Mouse (Mus musculus): ENCODE measurements around the gene Tmem63a. TPM values are rescaled to one million over a fixed set of nuclear protein-coding genes. Genes with fewer than 3 reads are reported as not detected.
"Not testable (repeated sequence)": the region's sequence is repeated elsewhere in the genome, so short reads cannot be mapped to it uniquely, and the experiment has no call there.

The Tmem63a gene
- polyA plus RNA-seq, 1 experiment from 2014 or later, result 5.2 TPM

- H3K9ac ChIP-seq, result no peak overlapping the region
- no peak overlapping the region for H3K4me3 ChIP-seq (replicated peaks)
- no peaks in the 10 kb centered on the region for H3K27me3 ChIP-seq
- H3K9me3 ChIP-seq (replicated peaks), result no peaks in the 10 kb centered on the region
- no peaks in the 10 kb centered on the region for H3K4me1 ChIP-seq (replicated peaks)
- no peak overlapping the region for H3K4me2 ChIP-seq
- 66% methylated on average over 3 of the region's 3 CpGs for WGBS (ENCODE audit: insufficient replicate concordance)
- H3K36me3 ChIP-seq, result peaks cover 55% of the 10 kb centered on the region
- DNase-seq (no peak), ATAC-seq (ENCODE audit: low read depth) (no peak)
- no peak overlapping the region for H3K27ac ChIP-seq
These were observed 24.4 kb downstream of the Tmem63a start for GRCm38 (mm10) chr1:180966542-180966941.

- Histone ChIP-seq H3K9me3 (replicated peaks) (no peaks in the 10 kb centered on the region), H3K9ac (no peak overlapping the region), H3K36me3 (peaks cover 47% of the 10 kb centered on the region), H3K27ac (no peak overlapping the region), H3K4me2 (no peak overlapping the region), H3K4me3 (replicated peaks) (no peak overlapping the region), H3K27me3 (no peaks in the 10 kb centered on the region), H3K4me1 (replicated peaks) (no peaks in the 10 kb centered on the region)
- no peak for DNase-seq
- 82% methylated on average over 7 of the region's 7 CpGs for WGBS (ENCODE audit: insufficient replicate concordance)
- ATAC-seq (ENCODE audit: low read depth), result no peak
These were observed 25.1 kb downstream of the Tmem63a start for GRCm38 (mm10) chr1:180967261-180967660.

GRCm38 (mm10) chr1:180972941-180973340 lies 30.8 kb downstream of the Tmem63a start:
- H3K9me3 ChIP-seq (replicated peaks), result no peaks in the 10 kb centered on the region
- H3K4me1 ChIP-seq (replicated peaks), result 0 out of 2 replicates have a peak, but pooled peaks cover 5% of the 10 kb centered on the region
- H3K4me2 ChIP-seq, result no peak overlapping the region
- DNase-seq (no peak), ATAC-seq (ENCODE audit: low read depth) (no peak)
- no peak overlapping the region for H3K4me3 ChIP-seq (replicated peaks)
- no peaks in the 10 kb centered on the region for H3K27me3 ChIP-seq
- 64% methylated on average over 10 of the region's 11 CpGs for WGBS (ENCODE audit: insufficient replicate concordance)
- no peak overlapping the region for H3K9ac ChIP-seq
- peaks cover 22% of the 10 kb centered on the region for H3K36me3 ChIP-seq
- H3K27ac ChIP-seq, result no peak overlapping the region

GRCm38 (mm10) chr1:180974126-180974746 lies 32.1 kb downstream of the Tmem63a start:
- no peak overlapping the region for H3K4me3 ChIP-seq (replicated peaks)
- no peaks in the 10 kb centered on the region for H3K9me3 ChIP-seq (replicated peaks)
- WGBS (ENCODE audit: insufficient replicate concordance), result 53% methylated on average over 14 of the region's 14 CpGs
- no peak overlapping the region for H3K9ac ChIP-seq
- no peak overlapping the region for H3K27ac ChIP-seq
- H3K4me2 ChIP-seq, result no peak overlapping the region
- peaks cover 10% of the 10 kb centered on the region; the same call in 1 of the 2 replicates for H3K36me3 ChIP-seq
- DNase-seq, result peak; percentile 44
- ATAC-seq (ENCODE audit: low read depth), result peak; percentile 69
- H3K4me1 ChIP-seq (replicated peaks), result 0 out of 2 replicates have a peak, but pooled peaks cover 5% of the 10 kb centered on the region
- H3K27me3 ChIP-seq, result no peaks in the 10 kb centered on the region

- DNase-seq (peak; percentile 42), ATAC-seq (ENCODE audit: low read depth) (no peak)
- Histone ChIP-seq H3K9me3 (replicated peaks) (no peaks in the 10 kb centered on the region), H3K4me2 (no peak overlapping the region), H3K27ac (no peak overlapping the region), H3K4me1 (replicated peaks) (peaks cover 17% of the 10 kb centered on the region), H3K36me3 (0 out of 2 replicates have a peak, but pooled peaks cover 7% of the 10 kb centered on the region), H3K27me3 (no peaks in the 10 kb centered on the region), H3K4me3 (replicated peaks) (no peak overlapping the region), H3K9ac (no peak overlapping the region)
- 52% methylated on average over 4 of the region's 4 CpGs for WGBS (ENCODE audit: insufficient replicate concordance)
These were observed 34.1 kb downstream of the Tmem63a start for GRCm38 (mm10) chr1:180976110-180976679.

GRCm38 (mm10) chr1:180979484-180980251 lies 37.5 kb downstream of the Tmem63a start:
- Histone ChIP-seq H3K27ac (no peak overlapping the region), H3K4me2 (no peak overlapping the region)

GRCm38 (mm10) chr1:180980464-180980863 lies 38.3 kb downstream of the Tmem63a start:
- Histone ChIP-seq H3K36me3 (no peaks in the 10 kb centered on the region), H3K4me3 (replicated peaks) (no peak overlapping the region), H3K27ac (peak overlapping the region; percentile 34; the same call in 1 of the 2 replicates), H3K9me3 (replicated peaks) (no peaks in the 10 kb centered on the region), H3K4me1 (replicated peaks) (peaks cover 19% of the 10 kb centered on the region), H3K27me3 (peaks cover 8% of the 10 kb centered on the region), H3K4me2 (no peak overlapping the region), H3K9ac (no peak overlapping the region)
- peak; percentile 27; the same call in 1 of the 2 replicates for ATAC-seq (ENCODE audit: low read depth)
- 51% methylated on average over 2 of the region's 2 CpGs for WGBS (ENCODE audit: insufficient replicate concordance)
- DNase-seq, result peak; percentile 54

More at GRCm38 (mm10) chr1:180979484-180980251, 37.5 kb downstream of the Tmem63a start:
- DNase-seq (no peak), ATAC-seq (ENCODE audit: low read depth) (no peak)
- no peaks in the 10 kb centered on the region for H3K9me3 ChIP-seq (replicated peaks)
- 73% methylated on average over 24 of the region's 24 CpGs for WGBS (ENCODE audit: insufficient replicate concordance)
- H3K36me3 ChIP-seq, result no peaks in the 10 kb centered on the region
- H3K4me3 ChIP-seq (replicated peaks), result no peak overlapping the region
- no peak overlapping the region for H3K9ac ChIP-seq
- H3K4me1 ChIP-seq (replicated peaks), result peaks cover 19% of the 10 kb centered on the region
- H3K27me3 ChIP-seq, result peaks cover 5% of the 10 kb centered on the region

- ATAC-seq (ENCODE audit: low read depth), result peak; percentile 90
These were observed 39.3 kb downstream of the Tmem63a start for GRCm38 (mm10) chr1:180981298-180982046.

GRCm38 (mm10) chr1:180986701-180987100 lies 44.6 kb downstream of the Tmem63a start:
- Histone ChIP-seq H3K27me3 (peaks cover 19% of the 10 kb centered on the region), H3K4me2 (no peak overlapping the region), H3K4me3 (replicated peaks) (no peak overlapping the region), H3K9ac (no peak overlapping the region), H3K27ac (no peak overlapping the region), H3K4me1 (replicated peaks) (peaks cover 2% of the 10 kb centered on the region), H3K36me3 (no peaks in the 10 kb centered on the region), H3K9me3 (replicated peaks) (no peaks in the 10 kb centered on the region)
- WGBS (ENCODE audit: insufficient replicate concordance), result 82% methylated on average over 8 of the region's 8 CpGs
- DNase-seq (no peak), ATAC-seq (ENCODE audit: low read depth) (no peak)

More at GRCm38 (mm10) chr1:180981298-180982046, 39.3 kb downstream of the Tmem63a start:
- H3K9me3 ChIP-seq (replicated peaks); H3K36me3 ChIP-seq; H3K4me2 ChIP-seq; H3K4me3 ChIP-seq (replicated peaks); H3K9ac ChIP-seq: not testable (repeated sequence)
- Histone ChIP-seq H3K27ac (peak overlapping the region; percentile 34; the same call in 1 of the 2 replicates), H3K27me3 (peaks cover 13% of the 10 kb centered on the region), H3K4me1 (replicated peaks) (peaks cover 19% of the 10 kb centered on the region)
- WGBS (ENCODE audit: insufficient replicate concordance), result 56% methylated on average over 7 of the region's 7 CpGs
- DNase-seq, result peak; percentile 53

- no peaks in the 10 kb centered on the region for H3K9me3 ChIP-seq (replicated peaks)
- no peak overlapping the region for H3K27ac ChIP-seq
- ATAC-seq (ENCODE audit: low read depth) (0 out of 2 replicates have a peak, but pooled peaks have one; percentile 40), DNase-seq (peak; percentile 63)
- no peak overlapping the region for H3K9ac ChIP-seq
- H3K4me2 ChIP-seq, result no peak overlapping the region
- WGBS (ENCODE audit: insufficient replicate concordance), result 2% methylated on average over 9 of the region's 9 CpGs
- H3K27me3 ChIP-seq, result peaks cover 19% of the 10 kb centered on the region
- H3K4me1 ChIP-seq (replicated peaks), result no peaks in the 10 kb centered on the region
- H3K4me3 ChIP-seq (replicated peaks), result no peak overlapping the region
- no peaks in the 10 kb centered on the region for H3K36me3 ChIP-seq
These were observed 45.6 kb downstream of the Tmem63a start for GRCm38 (mm10) chr1:180987759-180988158.

GRCm38 (mm10) chr1:180990671-180991070 lies 48.5 kb downstream of the Tmem63a start:
- no peak overlapping the region for H3K4me2 ChIP-seq
- H3K4me1 ChIP-seq (replicated peaks), result no peaks in the 10 kb centered on the region
- no peaks in the 10 kb centered on the region for H3K36me3 ChIP-seq
- H3K9me3 ChIP-seq (replicated peaks), result no peaks in the 10 kb centered on the region
- ATAC-seq (ENCODE audit: low read depth), result no peak
- H3K4me3 ChIP-seq (replicated peaks), result no peak overlapping the region
- H3K27me3 ChIP-seq, result 0 out of 2 replicates have a peak, but pooled peaks cover 14% of the 10 kb centered on the region
- H3K9ac ChIP-seq, result no peak overlapping the region
- no peak for DNase-seq
- 48% methylated on average over 3 of the region's 3 CpGs for WGBS (ENCODE audit: insufficient replicate concordance)
- no peak overlapping the region for H3K27ac ChIP-seq

All from liver, embryonic 13.5 days (tissue).